Mouse (Mus musculus): ENCODE data around the gene Gimap1. TPM values are rescaled to one million over a fixed set of nuclear protein-coding genes. Genes with fewer than 3 reads are reported as not detected.

Gimap1 gene
- total RNA-seq, 2 experiments from 2014 or later: 4.3 to 7.1 TPM

DNA sequence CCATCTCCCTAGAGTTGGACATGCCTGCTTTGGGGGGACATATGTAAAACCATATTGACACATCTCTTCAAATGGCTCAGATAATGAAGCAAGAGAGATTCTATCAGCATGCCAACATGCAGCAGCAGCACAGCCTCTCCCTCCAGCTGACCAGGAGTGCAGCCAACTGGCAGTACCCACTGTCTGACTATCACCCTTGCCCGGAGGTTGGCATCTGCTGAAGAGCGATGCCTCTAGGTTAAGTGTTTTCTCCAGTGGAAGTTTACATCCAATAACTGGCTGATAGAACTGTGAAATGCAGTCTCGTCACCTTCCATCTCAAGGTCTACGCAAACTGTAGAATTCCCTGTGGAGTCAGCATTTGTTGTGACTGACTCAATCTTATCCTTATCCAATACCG lies 1.2 kb upstream of the Gimap1 start:
- no peak for ATAC-seq (replicated peaks; ENCODE audit: low FRiP score, poor library complexity, severe bottlenecking)

- ATAC-seq (replicated peaks; ENCODE audit: low FRiP score, poor library complexity, severe bottlenecking): no peak
Observed at GRCm38 (mm10) chr6:48739780-48740055, 864 bp downstream of the Gimap1 start.

GRCm38 (mm10) chr6:48740501-48741169 lies 1.8 kb downstream of the Gimap1 start:
- ATAC-seq (replicated peaks; ENCODE audit: low FRiP score, poor library complexity, severe bottlenecking): no peak

GRCm38 (mm10) chr6:48741273-48741672 lies 2.4 kb downstream of the Gimap1 start:
- ATAC-seq (replicated peaks; ENCODE audit: low FRiP score, poor library complexity, severe bottlenecking): no peak

GRCm38 (mm10) chr6:48741711-48742206 lies 2.9 kb downstream of the Gimap1 start:
- ATAC-seq (replicated peaks; ENCODE audit: low FRiP score, poor library complexity, severe bottlenecking): no peak

GRCm38 (mm10) chr6:48742422-48743351 lies 3.8 kb downstream of the Gimap1 start:
- no peak for ATAC-seq (replicated peaks; ENCODE audit: low FRiP score, poor library complexity, severe bottlenecking)

DNA sequence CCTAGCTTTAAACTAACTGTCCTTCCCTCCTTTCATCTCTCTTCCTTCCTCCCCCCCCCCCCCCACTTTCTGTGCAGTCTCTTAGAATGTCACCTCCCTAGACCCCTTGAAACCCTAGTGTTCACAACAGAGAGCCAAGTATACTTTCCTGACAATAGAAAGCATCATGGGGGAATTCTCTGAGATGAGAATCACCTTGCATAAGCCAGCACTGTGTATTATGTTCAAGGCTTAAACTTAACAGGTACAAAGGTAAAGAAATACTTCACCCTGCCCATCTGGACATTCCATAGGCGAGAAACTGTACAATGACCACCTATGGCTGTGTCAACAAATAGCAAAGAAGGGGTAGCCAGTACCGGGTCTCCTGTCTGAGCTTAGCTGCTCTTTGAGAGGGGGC lies 6.6 kb downstream of the Gimap1 start:
- no peak for ATAC-seq (replicated peaks; ENCODE audit: low FRiP score, poor library complexity, severe bottlenecking)

- ATAC-seq (replicated peaks; ENCODE audit: low FRiP score, poor library complexity, severe bottlenecking): no peak
Observed at GRCm38 (mm10) chr6:48745959-48746889, 7.4 kb downstream of the Gimap1 start, which contains the start of gene Gimap5. Gene Gimap5, plus strand, starts transcription at chr6:48746197.

GRCm38 (mm10) chr6:48747091-48747966 lies 8.5 kb downstream of the Gimap1 start:
- no peak for ATAC-seq (replicated peaks; ENCODE audit: low FRiP score, poor library complexity, severe bottlenecking)

DNA sequence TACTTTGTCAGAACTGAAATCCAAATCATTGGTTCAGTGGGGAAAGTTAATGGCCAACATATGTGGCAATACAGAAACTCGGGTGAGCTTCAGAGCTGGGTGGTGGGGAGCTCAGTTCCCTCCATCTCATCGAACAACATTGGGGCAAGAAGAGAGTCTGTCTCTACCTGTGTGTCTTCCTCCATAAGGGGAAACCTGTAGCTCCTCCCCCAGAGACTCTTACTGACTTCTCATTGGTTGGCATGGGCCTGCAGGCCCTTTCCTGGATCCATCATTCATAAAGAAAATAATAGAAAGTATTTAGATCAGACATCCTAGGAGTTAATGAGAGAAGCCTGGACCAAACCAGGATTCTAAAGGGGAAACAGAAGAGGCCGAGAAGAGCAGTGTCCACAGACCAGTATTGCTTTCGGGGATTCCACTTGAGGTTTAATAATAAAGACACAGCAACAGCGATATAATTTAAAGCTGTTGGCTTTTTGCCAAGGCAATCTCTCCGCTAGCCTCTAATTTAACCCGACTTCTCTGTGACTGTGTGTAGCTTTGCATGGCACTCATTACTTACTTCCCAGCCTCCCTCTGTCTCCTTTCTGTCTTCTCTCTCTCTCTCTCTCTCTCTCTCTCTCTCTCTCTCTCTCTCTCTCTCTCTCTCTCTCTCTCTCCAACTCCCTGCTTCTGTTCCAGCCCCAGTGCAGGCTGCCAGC lies 24.9 kb downstream of the Gimap1 start:
- no peak for ATAC-seq (replicated peaks; ENCODE audit: low FRiP score, poor library complexity, severe bottlenecking)

- ATAC-seq (replicated peaks; ENCODE audit: low FRiP score, poor library complexity, severe bottlenecking): no peak
Observed at GRCm38 (mm10) chr6:48764496-48764895, 25.6 kb downstream of the Gimap1 start.

DNA sequence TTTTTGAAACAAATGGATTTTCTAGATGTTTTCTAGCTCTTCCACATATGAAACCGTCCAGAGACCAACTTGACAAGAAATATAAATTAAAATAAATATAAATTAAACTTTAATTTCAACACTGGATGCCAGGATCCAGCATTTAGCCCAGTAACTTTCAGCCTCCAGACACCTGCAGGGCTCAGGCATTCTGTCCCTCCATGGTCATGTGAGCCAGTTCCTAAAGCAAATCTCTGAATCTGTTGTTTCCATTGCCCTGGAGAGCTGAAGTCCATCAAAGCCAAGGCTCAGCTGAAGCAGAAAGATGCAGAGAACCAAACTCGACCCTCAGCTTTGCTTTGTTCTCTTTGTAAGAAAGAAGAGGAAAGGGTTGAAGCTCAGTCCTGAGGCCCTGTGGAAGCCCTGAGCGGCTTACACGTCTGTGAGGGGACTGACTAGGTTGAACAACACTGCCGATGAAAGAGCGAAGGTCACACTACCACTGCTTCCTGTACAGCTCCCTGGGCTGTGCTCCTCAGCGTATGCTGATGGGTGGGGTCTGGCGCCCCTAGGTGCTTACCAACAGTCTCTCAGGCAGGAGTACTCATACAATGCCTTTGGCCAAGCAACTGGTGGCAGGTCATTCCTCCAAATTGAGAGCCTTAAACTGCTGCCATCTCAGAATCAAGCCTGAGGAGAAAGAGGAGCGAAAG lies 29.5 kb downstream of the Gimap1 start:
- no peak for ATAC-seq (replicated peaks; ENCODE audit: low FRiP score, poor library complexity, severe bottlenecking)

GRCm38 (mm10) chr6:48768933-48769332 lies 30.1 kb downstream of the Gimap1 start:
- ATAC-seq (replicated peaks; ENCODE audit: low FRiP score, poor library complexity, severe bottlenecking): no peak

GRCm38 (mm10) chr6:48770696-48771095 lies 31.8 kb downstream of the Gimap1 start, which contains the start of gene Gimap3:
Gene Gimap3, minus strand, starts transcription at chr6:48770851.
- no peak for ATAC-seq (replicated peaks; ENCODE audit: low FRiP score, poor library complexity, severe bottlenecking)

DNA sequence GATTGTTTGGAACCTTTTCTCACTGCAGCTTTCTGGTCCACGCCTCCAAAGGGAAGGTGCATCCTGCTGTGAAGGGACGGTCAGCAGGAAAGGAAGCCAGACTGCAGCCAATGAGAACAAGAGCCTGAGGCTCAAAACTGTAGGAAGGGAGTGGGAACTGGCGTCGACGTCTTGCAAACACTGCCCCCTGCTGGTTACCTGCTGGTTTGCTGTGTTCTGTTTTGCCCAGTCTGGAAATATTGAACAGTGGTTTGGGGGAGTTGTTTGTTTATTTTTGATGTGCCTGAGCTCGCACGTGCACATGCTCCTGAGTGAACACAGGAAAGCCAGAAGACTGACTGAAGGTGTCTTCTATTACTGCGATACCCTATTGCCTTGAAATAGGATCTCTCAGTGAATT lies 33.2 kb downstream of the Gimap1 start:
- ATAC-seq (replicated peaks; ENCODE audit: low FRiP score, poor library complexity, severe bottlenecking): 0 out of 2 replicates have a peak, but pooled peaks have one; percentile 39

- no peak for ATAC-seq (replicated peaks; ENCODE audit: low FRiP score, poor library complexity, severe bottlenecking)
Observed at GRCm38 (mm10) chr6:48784406-48784805, 45.6 kb downstream of the Gimap1 start.

DNA sequence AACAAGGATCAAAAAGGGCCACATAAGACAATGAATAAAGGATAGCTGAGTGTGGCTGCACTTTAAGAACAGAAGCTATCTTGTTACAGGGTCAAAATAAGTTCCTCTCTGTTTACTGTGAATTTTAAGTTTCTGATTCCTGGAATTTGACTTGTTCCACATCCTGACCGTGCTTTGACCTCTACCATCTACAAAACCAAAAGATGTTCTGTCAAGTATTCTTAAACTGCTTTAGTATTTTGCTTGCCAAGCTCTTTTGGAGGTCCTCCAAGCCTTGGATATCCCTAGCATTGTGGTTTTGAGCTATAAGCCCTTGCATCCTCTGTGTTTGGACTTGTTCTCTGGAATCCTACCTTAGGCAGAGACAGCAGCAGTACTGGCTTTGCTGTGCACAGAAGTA lies 46.3 kb downstream of the Gimap1 start:
- no peak for ATAC-seq (replicated peaks; ENCODE audit: low FRiP score, poor library complexity, severe bottlenecking)

- no peak for ATAC-seq (replicated peaks; ENCODE audit: low FRiP score, poor library complexity, severe bottlenecking)
Observed at GRCm38 (mm10) chr6:48785601-48786000, 46.7 kb downstream of the Gimap1 start.

All from erythroid progenitor cell, adult 5-6 weeks (primary cell).